Mouse (Mus musculus): ENCODE results near the gene Bet1l. TPM values are rescaled to one million over a fixed set of nuclear protein-coding genes. Genes with fewer than 3 reads are reported as not detected.

The Bet1l gene
- total RNA-seq (2014; fragmentation: Nextera tagmentation) (15.2 and 21.9 TPM in 2 replicates), total RNA-seq (2017) (20.9 and 21.9 TPM in 2 replicates)

GRCm38 (mm10) chr7:140857550-140858505 is at the start of gene Bet1l:
Gene Bet1l, minus strand, starts transcription at chr7:140857577.
- no peak for ATAC-seq (replicated peaks; ENCODE audit: poor library complexity, severe bottlenecking)

GRCm38 (mm10) chr7:140907131-140907530 is 49.8 kb upstream of the Bet1l start:
- ATAC-seq (replicated peaks; ENCODE audit: poor library complexity, severe bottlenecking), result no peak

DNA sequence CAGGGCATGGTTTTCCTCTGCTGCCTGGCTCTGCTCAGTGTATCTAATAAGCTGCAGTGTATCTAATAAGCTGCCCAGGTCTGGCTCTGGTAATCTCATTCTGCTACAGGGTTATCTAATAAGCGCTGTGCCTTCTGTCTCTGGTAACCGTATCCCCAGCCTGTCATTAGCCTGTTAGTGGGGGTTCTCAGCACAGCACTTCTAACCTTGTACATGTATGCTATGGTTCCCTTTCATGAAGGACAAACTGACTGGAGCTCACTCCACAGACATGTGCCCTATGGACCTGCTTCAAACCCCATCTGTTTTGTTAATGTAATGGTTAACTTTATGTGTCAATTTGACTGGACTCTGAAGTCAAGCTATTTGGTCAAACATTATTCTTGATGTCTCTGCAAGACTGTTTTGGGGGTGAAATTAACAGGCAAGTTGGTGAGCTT is 48.3 kb upstream of the Bet1l start:
- no peak for ATAC-seq (replicated peaks; ENCODE audit: poor library complexity, severe bottlenecking)

DNA sequence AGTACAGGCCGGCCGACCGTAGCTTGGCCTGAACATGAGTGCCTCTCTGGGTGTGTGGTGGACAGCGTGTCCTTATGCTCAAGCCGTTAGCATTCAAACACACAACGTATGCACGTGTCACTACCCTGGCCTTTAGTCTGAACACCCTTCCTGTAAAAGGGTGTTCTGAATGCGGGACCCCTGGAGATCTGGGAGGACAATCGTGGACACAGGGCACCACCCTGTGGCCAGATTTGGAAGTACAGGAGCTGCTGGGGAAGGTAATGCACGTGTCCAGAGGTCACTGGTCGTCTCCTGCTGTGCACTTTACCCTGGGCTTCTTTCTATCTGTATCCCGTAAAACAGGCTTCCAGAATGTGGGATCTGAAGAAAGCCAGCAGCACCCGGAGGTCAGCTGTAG is 45.8 kb upstream of the Bet1l start:
- peak; percentile 88 for ATAC-seq (replicated peaks; ENCODE audit: poor library complexity, severe bottlenecking)

GRCm38 (mm10) chr7:140902036-140902875 is 44.9 kb upstream of the Bet1l start:
- ATAC-seq (replicated peaks; ENCODE audit: poor library complexity, severe bottlenecking), result no peak

GRCm38 (mm10) chr7:140900220-140900619 is 42.8 kb upstream of the Bet1l start, which contains the start of gene Cox8b:
Gene Cox8b, minus strand, starts transcription at chr7:140900446.
- no peak for ATAC-seq (replicated peaks; ENCODE audit: poor library complexity, severe bottlenecking)

DNA sequence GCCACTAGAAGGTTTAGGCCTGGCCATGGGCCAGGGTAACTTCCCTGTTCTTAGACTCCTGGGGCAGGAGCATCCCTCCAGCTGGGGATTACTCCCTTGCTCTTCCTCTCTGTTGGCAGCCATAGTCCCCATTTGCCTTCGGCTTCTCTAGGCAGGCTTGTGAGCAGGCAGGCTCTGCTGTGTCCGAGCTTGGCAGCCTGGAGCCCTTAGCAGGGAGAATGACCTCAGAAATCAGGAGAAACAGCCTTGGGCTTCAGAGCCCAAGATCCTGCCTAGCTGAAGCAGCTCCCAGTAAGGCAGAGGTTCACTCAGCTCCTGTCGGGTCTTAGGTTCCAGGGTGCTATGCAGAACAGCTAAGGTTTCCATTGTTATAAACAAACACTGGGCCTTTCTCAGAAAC is 41.7 kb upstream of the Bet1l start:
- no peak for ATAC-seq (replicated peaks; ENCODE audit: poor library complexity, severe bottlenecking)

DNA sequence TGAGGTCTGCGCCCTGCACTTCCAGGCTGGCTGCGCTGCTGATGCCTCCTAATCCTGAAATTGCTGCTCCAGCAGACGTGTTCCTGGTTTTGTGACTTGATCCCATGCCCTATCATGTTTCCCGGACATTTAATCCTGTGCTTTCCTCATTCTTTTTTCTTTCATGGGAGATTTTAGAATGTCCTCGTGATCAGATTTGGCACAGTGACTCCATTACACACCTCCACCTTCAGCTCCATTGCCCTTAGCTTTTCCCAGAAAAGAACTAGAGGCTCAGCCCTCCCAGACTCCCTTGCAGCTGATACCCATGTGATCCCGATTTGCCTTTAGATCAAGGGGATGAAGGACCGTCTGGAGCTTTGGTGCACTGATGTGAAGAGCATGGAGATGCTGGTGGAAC is 40.5 kb upstream of the Bet1l start:
- ATAC-seq (replicated peaks; ENCODE audit: poor library complexity, severe bottlenecking), result no peak

- no peak for ATAC-seq (replicated peaks; ENCODE audit: poor library complexity, severe bottlenecking)
These were observed 37.2 kb upstream of the Bet1l start for GRCm38 (mm10) chr7:140894611-140895010.

DNA sequence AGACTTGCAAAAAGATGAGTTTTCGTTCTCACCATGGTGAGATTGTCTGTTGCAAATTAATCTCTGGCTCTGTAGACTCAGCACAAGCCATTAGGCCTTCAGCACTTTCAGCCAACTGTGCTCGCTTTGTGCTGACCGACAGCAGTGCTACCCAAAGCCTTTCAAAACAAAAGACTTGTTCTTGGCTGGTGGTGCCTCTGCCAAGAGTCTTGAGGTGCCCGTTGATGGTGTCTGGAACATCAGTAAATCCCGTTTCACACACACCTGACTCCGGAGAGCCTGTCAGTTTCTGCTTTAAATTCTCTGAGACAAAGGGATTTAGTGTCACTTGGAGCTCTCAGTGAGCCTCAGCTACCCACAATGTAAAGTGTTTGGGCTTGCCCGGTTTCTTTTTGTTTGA is 36.7 kb upstream of the Bet1l start:
- ATAC-seq (replicated peaks; ENCODE audit: poor library complexity, severe bottlenecking), result no peak

DNA sequence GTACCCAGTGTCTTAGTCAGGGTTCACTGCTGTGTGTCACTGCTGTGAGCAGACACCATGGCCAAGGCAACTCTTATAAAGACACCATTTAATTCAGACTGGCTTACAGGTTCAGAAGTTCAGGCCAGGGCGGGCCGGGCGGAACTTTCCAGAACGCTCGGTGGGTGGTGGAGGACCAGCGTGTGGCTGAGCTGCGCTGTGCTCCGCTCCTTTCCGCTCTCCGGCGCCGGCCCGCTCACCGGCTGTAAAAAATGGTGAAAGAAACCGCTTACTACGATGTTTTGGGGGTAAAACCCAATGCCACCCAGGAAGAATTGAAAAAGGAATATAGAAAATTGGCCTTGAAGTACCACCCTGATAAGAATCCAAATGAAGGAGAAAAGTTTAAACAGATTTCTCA is 33.3 kb upstream of the Bet1l start:
- ATAC-seq (replicated peaks; ENCODE audit: poor library complexity, severe bottlenecking), result peak; percentile 56; the same call in 1 of the 2 replicates

- ATAC-seq (replicated peaks; ENCODE audit: poor library complexity, severe bottlenecking), result no peak
These were observed 25.1 kb upstream of the Bet1l start for GRCm38 (mm10) chr7:140882469-140882803.

DNA sequence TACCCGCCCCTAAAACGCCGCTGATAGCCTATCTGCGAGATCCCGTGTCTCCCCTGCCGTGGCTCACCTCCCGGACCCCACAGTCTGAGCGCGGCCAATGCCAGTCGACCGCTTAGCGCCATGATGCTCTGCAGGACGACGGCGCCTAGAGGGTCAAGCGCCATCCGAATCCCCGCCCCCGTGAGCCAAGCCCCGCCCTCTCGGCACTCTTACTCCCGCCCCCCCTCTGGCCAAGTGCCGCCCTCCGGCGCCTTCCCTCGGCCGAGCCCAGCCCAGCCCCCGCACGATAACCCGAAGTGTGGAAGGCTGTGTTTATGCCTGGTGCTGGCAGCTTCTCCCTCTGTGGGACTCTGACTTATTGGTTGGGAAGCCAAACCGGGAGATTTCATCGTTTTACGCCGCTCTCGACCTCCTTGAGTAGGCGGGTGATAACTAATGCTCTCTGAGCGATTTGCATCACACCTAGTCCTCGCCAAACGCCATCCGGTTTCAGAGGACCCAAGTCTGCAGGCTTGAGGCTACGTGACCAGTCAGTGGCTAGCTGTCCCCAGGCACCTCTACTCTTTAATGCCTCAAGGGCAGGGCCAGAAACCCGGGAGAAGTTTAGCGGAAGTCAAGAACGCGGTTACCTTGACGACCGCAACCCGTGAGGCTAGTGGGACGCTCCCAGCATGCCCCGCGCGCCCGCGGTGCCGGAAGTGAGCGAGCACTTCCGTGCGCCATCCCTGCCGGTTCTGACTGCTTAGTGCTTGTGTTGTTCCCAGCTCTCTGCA is 24.5 kb upstream of the Bet1l start, which contains the start of the genes Psmd13 and Sirt3:
Gene Psmd13, plus strand, starts transcription at position 273 of the 773 bp plus-strand sequence.
Gene Sirt3, minus strand, starts transcription at position 614 of the 773 bp plus-strand sequence.
- ATAC-seq (replicated peaks; ENCODE audit: poor library complexity, severe bottlenecking), result peak; percentile 75

GRCm38 (mm10) chr7:140880865-140881515 is 23.6 kb upstream of the Bet1l start:
- ATAC-seq (replicated peaks; ENCODE audit: poor library complexity, severe bottlenecking), result no peak

DNA sequence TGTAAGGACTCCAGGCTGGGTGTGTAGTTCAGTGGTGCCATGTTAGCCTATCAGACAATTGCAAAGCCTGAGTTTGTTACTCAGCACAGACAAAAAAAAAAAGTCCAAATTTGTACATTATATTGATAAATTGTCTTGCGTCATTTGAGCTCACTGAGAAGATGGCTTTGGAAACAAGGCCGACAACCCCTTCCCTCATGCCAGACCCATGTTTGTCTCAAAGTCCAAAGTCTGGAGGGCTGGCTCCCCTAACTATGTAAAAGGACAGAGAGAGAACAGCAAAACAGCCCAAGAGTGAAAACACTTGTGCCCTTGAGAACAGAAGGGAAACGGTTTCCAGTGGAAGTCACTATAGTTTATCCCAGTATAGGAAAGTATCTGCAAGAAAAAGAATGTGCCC is 23.0 kb upstream of the Bet1l start:
- ATAC-seq (replicated peaks; ENCODE audit: poor library complexity, severe bottlenecking), result no peak

DNA sequence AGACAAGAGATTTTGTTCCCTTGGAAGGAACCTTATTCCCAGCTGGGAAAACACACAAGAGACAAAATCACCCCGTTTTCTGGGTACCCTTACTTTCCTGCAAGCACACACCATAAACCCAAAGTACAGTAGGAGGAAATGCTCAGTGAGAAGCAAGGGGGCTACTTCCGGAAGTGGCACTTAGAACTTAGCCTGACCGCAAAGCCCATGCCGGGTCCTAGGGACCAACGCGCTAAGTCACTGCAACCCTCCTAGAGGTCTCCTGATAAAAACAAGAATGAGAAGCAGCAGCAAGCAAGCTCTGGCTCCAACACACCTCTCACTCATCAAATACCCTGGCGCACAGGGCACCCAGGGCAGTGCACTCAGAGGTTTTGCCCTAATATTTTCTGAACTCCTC is 22.0 kb upstream of the Bet1l start:
- peak; percentile 43 for ATAC-seq (replicated peaks; ENCODE audit: poor library complexity, severe bottlenecking)

- ATAC-seq (replicated peaks; ENCODE audit: poor library complexity, severe bottlenecking), result peak; percentile 44
These were observed 20.0 kb upstream of the Bet1l start for GRCm38 (mm10) chr7:140877364-140877763.

GRCm38 (mm10) chr7:140874224-140874623 is 16.8 kb upstream of the Bet1l start:
- ATAC-seq (replicated peaks; ENCODE audit: poor library complexity, severe bottlenecking), result peak; percentile 85

GRCm38 (mm10) chr7:140864761-140865160 is 7.4 kb upstream of the Bet1l start:
- ATAC-seq (replicated peaks; ENCODE audit: poor library complexity, severe bottlenecking), result no peak

- no peak for ATAC-seq (replicated peaks; ENCODE audit: poor library complexity, severe bottlenecking)
These were observed 3.4 kb upstream of the Bet1l start for GRCm38 (mm10) chr7:140860728-140861127.

All from granulocyte monocyte progenitor cell, adult 5-6 weeks (primary cell).